Mouse (Mus musculus): ENCODE measurements around the gene Gm14862.
"Not testable (repeated sequence)": the region's sequence is repeated elsewhere in the genome, so short reads cannot be mapped to it uniquely, and the experiment has no call there.

Gm14862 gene

DNA sequence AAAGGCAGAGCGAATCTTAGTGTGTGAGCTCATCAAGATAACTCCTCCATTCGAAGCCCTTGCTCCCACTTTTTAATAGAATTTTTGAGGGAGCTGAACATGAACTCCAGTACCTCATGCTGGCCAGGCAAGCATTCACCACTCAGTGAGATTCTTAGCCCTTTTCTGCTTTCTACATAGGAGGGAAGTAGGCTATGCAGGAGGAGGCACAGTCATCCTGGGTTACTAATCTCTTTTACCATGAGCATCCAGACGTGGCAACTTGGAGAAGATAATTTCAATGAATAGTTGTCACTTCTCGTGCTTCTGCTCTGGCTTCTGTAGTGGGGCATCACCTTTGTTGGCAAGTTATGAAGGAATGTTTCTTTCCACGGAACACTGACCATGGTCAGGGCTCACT lies at the start of gene Gm14862:
Gene Gm14862 (minus strand): TSS at position 134 of the 400 bp plus-strand sequence.
- DNase-seq (ENCODE audit: low read depth, low spot score): no peak

DNA sequence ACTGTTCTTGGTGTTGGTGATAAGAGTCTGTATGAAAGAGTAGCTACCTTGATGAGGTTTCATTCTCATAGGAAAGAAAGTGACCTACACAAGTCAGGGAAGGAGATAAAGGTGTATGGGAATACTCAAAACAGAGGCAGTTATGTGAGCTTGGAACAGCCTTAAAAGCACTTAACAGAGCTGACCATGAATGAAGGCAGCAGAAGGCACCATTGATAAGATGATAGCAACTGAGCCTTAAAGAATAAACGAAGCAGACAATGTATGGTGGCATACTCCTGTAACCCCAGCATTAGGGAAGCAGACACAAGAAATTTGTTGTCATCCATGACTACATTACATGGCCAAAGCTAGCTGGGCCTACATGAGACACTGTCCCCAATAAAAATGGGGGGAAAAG lies 46.8 kb upstream of the Gm14862 start:
- DNase-seq (ENCODE audit: low read depth, low spot score): no peak

DNA sequence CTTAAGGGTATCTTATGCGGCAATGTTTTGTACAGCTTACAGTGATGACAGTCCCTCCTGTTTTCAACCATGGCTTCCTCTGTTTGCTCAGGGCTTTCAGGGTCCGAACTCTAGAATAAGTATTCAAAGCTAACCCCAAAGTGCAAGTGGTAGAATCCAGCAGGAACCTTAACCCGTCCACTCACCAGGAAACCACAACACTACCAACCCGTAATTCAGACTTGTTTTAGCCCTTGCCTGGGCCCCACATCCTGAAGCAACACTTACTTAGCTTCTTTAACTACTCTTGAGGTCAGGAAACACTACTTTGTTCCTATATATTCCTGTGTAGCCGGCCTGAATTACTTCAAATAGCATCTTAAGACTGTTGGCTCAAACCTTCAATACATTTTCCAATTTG lies 46.1 kb upstream of the Gm14862 start:
- no peak for DNase-seq (ENCODE audit: low read depth, low spot score)

DNA sequence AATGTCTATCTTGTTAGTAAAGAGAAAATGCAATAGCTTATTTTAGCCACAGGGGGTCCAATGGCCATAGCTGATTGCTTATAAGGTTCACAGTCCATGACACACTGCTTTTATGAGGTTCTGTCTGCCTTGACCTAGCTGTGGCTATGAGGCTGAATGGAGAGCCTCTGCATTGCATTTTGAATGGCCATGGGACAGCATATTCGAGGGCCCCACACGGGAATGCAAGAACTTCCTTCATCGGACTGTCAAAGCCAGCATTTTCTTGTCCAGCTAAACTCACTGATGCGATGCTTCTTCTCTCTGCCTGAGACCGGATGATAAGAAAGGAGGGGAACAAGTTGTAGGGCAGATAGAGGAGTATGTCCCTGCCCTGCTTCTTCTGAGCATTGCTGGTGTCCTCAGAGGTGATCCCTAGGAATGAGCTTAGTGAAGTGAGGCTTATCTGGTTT lies 41.7 kb upstream of the Gm14862 start:
- DNase-seq (ENCODE audit: low read depth, low spot score): no peak

DNA sequence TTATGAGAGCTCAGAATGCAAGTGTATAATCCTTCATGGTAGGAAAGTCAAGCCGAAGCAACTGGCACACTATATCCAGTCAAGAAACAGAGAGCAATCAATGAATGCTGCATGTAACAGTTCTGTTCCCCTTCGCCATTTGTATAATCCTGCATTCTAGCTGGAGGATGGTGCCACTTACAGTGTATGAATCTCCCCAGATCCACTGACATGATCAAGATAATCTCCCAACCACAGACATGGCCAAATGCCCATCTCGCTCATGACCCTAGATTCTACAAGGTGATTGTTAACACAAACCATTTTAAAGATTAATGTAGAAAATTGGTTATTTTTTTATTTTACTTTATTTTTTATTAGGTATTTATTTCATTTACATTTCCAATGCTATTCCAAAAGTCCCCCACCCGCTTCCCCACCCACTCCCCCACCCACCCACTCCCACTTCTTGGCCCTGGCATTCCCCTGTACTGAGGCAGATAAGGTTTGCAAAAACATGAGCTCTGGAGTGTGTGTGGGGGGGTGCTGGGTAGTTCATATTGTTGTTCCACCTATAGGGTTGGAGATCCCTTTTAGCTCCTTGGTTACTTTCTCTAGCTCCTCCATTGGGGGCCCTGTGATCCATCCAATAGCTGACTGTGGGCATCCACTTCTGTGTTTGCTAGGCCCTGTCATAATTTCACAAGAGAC lies 36.6 kb upstream of the Gm14862 start:
- DNase-seq (ENCODE audit: low read depth, low spot score): not testable (repeated sequence)

DNA sequence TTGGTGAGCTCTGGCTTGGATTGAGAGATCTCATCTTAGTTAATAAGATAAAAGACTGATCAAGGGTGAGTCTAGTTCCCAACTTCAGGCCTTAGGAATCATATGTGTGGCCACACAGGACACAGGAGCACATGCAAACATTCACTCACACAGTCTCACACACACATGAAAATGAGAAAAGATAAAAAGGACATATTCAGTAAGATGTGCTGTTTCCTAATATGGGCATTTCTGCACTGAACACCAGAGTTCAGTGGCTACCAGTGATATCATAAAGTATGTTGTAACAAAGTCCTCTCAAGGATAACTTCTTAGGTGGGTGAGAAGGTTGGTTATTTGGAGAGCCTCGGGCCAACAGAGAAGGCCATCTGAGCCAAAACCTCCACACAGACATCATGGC lies 26.8 kb upstream of the Gm14862 start, which contains the start of gene H2al1m:
Gene H2al1m (plus strand): TSS at position 301 of the 400 bp plus-strand sequence.
- DNase-seq (ENCODE audit: low read depth, low spot score): not testable (repeated sequence)

DNA sequence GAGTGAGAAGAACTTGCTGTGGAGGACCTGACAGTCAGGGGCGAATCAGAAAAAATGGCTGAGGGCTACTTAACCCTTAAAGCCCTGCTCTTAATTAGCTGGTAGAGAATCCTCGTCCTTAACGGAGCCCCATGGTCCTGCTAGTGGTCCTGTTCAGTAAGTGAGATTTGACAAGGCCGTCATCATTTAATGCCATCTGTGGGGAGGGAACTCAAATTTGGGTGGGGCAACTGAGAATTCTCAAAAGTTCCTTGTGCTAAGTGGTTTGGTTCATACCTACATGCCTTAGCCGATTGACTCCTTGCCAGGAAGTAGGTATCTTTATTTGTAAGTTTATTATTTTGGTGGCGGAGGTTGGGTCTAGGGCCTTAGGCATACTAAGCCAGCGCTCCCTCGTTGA lies 17.6 kb upstream of the Gm14862 start:
- no peak for DNase-seq (ENCODE audit: low read depth, low spot score)

DNA sequence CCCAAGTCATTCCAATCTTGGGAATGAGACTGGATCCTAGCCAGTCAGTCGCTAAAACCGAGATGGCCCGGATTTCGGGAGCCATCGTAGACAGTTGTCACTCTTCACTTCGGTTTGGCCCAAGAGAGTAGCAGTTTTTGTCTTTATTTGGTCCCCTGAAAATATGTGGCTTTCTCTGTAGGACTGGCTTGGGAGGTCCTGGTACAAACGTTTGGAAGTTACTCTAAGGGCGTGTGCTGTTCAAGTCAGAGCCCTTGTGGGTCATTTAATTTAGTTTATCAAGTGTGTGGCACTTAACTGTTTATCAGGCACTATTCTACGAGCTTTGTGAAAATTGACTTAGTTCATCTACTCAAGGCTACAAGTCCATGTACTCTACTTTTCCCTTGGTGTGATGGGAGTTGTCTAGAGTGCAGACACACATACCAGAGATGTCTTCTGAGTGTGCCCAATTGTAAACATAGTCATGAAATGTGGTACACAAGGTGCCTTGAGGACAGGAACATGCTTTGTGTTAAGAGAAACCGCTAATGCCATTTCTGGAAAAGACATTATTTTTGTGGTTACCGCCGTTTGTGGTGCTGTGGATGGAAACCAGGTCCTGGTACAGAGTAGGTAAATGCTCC lies 16.8 kb upstream of the Gm14862 start:
- DNase-seq (ENCODE audit: low read depth, low spot score): no peak

DNA sequence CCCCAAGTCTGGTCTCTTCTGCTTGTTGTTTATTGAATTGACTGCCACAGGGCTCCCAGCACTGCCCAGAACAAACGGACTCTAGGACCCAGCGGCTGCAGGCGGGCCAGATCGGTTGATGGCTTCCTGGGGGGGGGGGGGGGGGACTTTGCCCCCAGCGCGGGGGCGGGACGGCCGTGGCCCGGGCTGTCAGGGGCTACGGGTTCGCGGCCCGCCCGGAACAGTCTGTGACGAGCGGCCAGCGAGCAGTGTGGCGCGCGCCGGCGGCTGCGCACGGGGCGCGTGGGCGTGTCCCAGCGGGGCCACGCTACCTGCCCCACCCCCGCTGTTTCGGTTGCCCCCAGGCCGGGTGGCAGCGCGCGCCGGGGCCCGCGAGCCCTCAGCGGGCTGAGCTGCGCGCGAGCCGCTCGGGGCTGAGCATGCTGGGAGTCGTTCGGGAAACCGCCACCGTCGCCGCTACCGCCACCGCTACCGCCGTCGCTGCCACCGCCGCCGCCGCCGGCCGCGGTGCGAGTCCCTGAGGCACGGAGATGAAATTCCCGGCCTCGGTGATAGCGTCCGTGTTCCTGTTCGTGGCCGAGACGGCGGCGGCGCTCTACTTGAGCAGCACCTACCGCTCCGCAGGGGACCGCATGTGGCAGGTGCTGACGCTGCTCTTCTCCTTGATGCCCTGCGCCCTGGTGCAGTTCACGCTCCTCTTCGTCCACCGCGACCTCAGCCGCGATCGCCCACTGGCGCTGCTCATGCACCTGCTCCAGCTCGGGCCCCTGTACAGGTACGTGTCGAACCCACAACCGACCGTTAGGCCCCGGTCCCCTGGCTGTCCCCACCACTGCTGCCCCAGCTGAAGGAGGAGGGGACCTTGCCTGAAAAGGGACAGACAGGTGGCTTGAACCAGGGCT lies 16.0 kb upstream of the Gm14862 start, which contains the start of gene Xk:
Gene Xk (plus strand): TSS at position 297 of the 902 bp plus-strand sequence.
- no peak for DNase-seq (ENCODE audit: low read depth, low spot score)

DNA sequence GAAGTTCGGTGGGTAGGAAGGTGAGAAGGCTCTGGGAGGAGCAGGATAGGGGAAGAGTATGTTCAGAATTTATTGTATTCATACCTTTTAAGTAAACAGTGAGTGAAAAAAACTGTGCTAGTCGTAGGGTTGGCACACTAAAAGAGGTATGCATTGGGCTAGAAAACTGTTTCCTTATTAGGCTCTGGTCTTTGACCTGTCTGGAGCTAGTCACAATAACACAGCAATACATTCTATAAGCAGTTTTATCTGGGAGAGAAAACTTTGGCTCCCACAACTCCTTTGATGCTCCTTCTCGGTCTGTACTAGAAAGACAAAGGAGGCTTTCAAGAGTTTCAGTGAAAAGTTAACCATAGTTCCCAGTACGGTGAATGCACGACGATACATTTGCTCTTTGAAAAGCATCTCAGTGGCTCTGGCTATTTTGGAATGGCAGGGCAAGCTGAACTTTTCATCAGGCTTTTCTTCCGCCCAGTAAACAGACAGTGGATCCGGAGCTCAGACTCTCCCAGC lies 15.3 kb upstream of the Gm14862 start:
- no peak for DNase-seq (ENCODE audit: low read depth, low spot score)

DNA sequence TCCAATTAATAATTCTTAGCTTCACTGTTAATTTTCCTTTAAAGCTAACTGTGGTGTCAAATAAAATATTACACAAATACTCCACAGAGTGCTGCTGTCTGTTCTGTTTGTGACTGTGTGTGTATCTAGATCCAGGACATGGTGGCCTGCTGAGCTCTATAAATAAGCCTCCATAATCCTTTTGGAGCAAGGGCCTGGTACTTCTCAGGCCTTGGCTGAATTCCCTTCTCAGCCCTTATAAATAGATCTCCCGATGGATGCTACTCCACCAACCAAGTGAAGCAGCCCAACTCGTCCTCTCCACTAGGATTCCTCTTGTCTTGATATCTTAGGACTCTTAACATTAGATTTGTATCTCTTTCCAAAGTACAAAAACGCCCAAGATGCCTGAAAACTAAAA lies 14.4 kb upstream of the Gm14862 start:
- DNase-seq (ENCODE audit: low read depth, low spot score): no peak

DNA sequence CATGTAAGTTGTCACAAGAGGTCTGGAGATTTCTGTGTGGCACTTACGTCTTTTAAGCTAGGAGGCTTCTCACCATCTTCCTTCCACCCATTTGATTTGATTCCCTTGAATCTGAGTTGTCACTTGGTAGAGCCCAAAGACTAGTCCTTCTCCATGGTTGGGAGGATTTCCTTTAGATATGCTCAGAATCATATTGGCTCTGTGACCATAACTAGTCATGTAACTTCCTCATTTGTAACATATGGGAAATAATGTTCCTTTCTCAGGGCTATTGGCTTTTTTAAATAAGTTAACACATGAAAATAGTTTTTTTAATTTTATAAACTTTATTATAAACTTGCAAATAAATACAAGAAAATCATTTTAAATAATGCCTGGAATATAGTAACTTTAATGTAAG lies 2.6 kb upstream of the Gm14862 start:
- no peak for DNase-seq (ENCODE audit: low read depth, low spot score)

DNA sequence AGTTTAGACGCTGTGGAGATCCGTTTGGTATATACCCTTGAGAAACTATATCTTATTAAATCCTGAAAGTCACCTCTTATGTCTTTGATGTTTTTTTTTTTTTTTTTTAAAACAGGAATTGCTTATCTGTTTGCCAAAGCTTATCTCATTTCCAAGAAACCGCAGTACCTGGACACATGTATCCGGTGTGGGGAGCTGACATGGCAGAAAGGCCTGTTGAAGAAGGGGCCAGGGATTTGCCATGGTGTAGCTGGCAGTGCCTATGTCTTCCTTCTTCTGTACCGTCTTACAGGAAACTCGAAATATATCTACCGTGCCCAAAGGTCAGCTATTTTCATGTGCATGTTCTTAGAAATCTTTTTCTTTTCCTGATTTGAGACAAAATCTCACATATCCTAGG lies 1.1 kb upstream of the Gm14862 start:
- no peak for DNase-seq (ENCODE audit: low read depth, low spot score)

DNA sequence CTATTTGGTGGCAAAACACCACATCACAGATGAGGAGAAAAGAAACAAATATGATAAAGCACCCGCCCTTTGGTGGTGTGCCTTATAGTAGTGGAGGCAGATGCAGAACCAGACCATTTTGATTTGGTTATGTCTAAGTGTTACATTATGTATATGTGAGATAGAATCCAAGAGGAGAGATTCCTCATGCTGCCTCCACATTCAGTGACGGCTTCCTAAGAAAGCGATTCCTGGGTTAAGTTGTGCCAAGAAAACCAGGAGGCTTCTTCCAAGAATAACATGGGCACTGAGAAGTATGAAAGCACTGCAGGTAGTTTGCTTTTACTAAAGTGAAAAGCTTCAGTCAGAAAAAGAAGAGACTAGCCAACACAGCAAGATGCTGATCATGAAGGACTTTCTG lies 1.8 kb downstream of the Gm14862 start:
- no peak for DNase-seq (ENCODE audit: low read depth, low spot score)

DNA sequence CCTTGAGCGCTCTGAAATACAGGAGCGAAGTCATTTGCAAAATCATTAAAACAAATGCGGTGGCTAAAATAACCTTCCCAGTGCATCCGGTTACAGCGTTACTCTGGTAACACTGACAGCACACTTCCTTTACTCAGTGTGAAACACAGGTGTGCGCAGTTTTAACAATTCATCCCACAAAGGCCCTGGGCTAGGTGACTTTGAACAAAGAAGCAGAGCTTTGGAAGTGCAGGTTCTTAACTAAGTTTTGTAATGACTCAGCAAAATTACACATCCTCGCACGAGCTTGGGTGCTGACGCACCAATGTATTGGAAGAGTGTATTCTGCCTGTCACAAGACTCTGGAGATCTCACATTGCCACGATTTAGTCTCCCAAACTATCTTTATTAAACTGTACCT lies 2.7 kb downstream of the Gm14862 start:
- no peak for DNase-seq (ENCODE audit: low read depth, low spot score)

DNA sequence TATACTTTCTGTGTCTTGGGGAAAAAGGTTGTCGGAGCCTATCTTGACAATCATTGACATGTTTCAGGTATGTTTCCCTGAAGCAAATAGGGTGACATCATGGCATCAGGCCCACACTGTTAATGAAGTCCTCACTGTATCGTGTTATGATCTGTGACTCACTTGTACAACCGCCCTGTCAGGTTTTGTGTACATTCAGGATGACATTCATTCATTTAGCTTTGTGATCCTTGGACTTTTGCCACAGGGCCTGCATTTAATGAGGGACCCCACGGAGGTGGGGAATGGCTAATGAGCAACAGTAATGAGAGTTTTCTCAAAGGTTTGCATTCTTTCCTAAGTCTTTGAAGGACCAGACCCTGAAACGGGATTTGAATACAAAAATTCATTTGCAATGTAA lies 7.8 kb downstream of the Gm14862 start:
- DNase-seq (ENCODE audit: low read depth, low spot score): no peak

DNA sequence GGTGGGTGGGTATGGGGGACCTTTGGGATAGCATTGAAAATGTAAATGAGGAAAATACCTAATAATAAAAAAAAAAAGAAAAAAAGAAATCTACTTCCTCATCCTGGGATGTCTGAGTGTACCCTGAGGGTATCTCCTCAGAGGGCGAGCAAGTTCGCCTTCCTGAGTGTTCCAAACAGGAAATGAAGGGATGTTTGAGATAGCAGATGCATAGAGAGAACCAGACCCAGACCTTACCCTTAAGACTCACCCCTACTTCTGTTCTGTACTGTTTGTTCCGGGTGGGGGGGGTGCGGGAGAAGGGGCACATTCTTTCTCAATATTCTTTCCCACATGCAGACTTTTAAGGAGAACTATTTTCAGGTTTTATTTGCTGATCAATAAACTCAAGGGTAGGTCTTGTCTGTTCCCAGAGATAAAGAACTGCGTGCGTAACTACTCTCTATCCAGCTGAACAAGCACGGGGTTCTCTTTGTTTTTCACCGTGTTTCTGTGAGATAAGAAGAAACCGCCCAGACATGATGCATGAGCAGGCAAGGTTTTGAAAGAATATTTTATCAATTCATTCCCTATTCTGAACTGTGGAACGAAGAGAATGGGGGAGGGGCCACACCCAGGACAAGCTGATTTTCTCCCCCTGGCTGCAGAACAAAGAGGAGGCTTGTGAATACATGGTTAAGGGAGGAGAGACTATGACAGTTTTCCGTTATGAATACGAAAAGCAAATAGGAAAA lies 11.9 kb downstream of the Gm14862 start:
- no peak for DNase-seq (ENCODE audit: low read depth, low spot score)

DNA sequence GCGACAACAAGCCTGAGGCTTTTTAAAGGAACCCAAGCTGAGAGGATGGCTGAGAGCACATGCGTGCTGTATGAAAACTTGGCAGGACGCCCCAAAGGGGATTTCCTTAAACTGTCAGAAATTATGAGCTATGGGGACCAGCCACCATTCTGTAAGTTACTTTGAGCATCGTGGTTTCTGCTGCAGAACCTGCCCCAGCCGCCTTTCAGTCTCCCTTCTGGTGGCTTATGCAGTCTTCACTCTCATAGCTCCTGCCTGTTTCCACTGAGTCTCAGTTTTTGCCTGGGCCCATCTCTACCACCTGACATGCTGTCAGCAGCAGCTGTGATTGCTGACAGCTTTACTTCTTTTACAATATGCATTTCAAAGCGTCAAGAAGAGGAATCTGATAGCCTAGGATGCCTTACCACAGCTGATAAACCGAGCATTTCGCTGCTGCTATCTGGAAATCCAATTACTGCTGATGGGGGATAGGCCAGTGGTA lies 13.3 kb downstream of the Gm14862 start:
- DNase-seq (ENCODE audit: low read depth, low spot score): no peak

DNA sequence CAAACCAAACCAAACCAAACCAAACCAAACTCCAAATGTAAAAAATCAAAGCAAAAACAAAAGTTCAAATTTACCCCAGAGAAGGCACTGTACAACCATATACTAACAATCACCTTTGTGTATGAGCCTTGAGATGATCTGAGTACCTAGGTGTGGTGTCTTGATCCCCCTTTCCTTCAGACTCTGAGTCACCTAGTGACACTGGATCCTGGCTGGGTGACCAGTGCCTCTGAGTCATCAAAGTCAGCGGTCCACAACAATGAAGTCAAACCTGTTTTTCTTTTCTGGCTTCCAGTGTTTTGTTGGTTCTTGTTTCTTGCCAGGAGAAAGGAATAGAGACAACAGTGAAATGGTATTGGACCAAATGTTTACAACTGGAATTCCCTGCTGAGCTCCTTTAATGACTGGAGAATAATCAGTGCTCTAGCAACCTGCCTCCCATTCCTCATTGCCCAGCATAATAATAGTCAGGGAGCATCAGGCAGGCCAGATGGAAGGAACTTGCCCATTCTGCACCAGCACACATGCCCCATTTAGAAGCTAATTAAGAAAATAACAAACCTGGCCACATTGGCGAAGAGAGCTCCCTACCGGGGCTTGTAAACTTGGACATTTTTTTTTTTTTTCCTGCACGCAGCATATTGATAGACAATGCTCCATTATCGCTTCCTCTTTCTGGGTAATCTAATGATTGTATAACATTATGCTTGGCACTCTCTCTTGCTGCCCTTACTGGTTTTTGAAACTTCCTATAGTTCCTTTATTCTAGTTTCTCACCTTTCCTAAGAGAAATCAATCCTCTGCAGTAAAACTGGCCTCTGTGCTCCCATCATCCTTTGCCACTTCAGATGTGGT lies 15.7 kb downstream of the Gm14862 start:
- DNase-seq (ENCODE audit: low read depth, low spot score): no peak

DNA sequence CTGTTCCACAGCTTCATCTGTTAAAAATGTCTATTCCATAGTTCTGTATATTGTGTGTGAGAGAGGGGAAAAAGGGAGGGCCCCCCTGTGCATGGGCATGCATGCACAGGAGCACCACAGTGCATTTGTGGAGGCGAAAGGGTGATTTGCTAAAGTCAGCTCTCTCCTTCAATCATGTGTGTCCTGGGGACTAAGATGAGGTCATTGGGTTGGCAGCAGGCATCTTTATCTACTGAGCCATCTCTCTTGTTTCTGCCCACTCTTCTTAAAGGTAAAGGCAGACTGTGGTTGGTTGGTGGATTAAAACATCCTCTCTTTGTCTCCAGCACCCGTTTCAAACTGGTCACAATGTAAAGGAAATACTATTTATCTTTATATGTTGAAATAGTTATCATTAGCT lies 29.6 kb downstream of the Gm14862 start:
- no peak for DNase-seq (ENCODE audit: low read depth, low spot score)

All from WW6 (cell line).